Mouse (Mus musculus) hindbrain, embryonic 15.5 days (tissue): ENCODE measurements at regions not wholly inside any gene's neighbourhood (a gene's known extent, or its start where the extent isn't known, plus 50 kb on each side); places are given as distances from the start of the nearest gene placed in this dataset.

Experiments used
- ATAC-seq: fragments of 200-750 bp; cut with Nextera tagmentation; 2 replicates; pipeline ENCODE4 v1.8.0; 2017; ENCODE audit warnings: low read depth, moderate number of reproducible peaks, moderate TSS enrichment; ENCODE audit not compliant: low FRiP score
- H3K27ac ChIP-seq: fragments of 300-500 bp; sonication (generic); replicated peaks from 2 replicates; pipeline ENCODE4 v1.5.1; 2015; ENCODE audit warnings: mild to moderate bottlenecking, inconsistent platforms
- H3K27me3 ChIP-seq: fragments of 300-500 bp; sonication (generic); 2 replicates; pipeline ENCODE4 v1.6.1; 2015; ENCODE audit warnings: control low read depth, inconsistent platforms
- H3K36me3 ChIP-seq: fragments of 300-500 bp; sonication (generic); 2 replicates; pipeline ENCODE4 v1.6.1; 2015; ENCODE audit warnings: control low read depth, inconsistent platforms
- H3K4me1 ChIP-seq: fragments of 300-500 bp; sonication (generic); replicated peaks from 2 replicates; pipeline ENCODE4 v1.6.1; 2015; ENCODE audit warnings: control low read depth, inconsistent platforms
- H3K4me2 ChIP-seq: fragments of 300-500 bp; sonication (generic); 2 replicates; pipeline ENCODE4 v1.6.1; 2015; ENCODE audit warnings: moderate library complexity, mild to moderate bottlenecking, inconsistent platforms
- H3K4me3 ChIP-seq: fragments of 300-500 bp; sonication (generic); 2 replicates; pipeline ENCODE4 v1.5.1; 2015; ENCODE audit warnings: mild to moderate bottlenecking, inconsistent platforms
- H3K9ac ChIP-seq: fragments of 300-500 bp; sonication (generic); 2 replicates; pipeline ENCODE4 v1.6.1; 2015; ENCODE audit warnings: inconsistent platforms
- H3K9me3 ChIP-seq: fragments of 300-500 bp; sonication (generic); 2 replicates; pipeline ENCODE4 v1.6.1; 2016; ENCODE audit warnings: control low read depth, inconsistent platforms
- WGBS: fragments of 180-500 bp; shearing (Covaris S2); methylation state at CpG from one replicate; pipeline ENCODE4 v1.1.7; 2015; 5-methylcytosine and 5-hydroxymethylcytosine counted together

GRCm38 (mm10) chr16:86138171-86138570 is 236.5 kb upstream of the Adamts5 start:
- H3K36me3 ChIP-seq: no peaks in the 10 kb centered on the region
- H3K27ac ChIP-seq: no peak overlapping the region
- no peaks in the 10 kb centered on the region for H3K9me3 ChIP-seq
- no peak overlapping the region for H3K4me2 ChIP-seq
- no peak overlapping the region for H3K4me3 ChIP-seq
- no peaks in the 10 kb centered on the region for H3K27me3 ChIP-seq
- H3K9ac ChIP-seq: no peak overlapping the region
- no peak for ATAC-seq
- WGBS: 71% methylated on average over 3 of the region's 3 CpGs
- no peaks in the 10 kb centered on the region for H3K4me1 ChIP-seq

- no peaks in the 10 kb centered on the region for H3K9me3 ChIP-seq
- no peak for ATAC-seq
These were observed 234.5 kb upstream of the Adamts5 start for GRCm38 (mm10) chr16:86136169-86136568.

GRCm38 (mm10) chr16:86127391-86127790 is 225.8 kb upstream of the Adamts5 start:
- ATAC-seq: no peak
- H3K9me3 ChIP-seq: no peaks in the 10 kb centered on the region
- H3K9ac ChIP-seq: no peak overlapping the region
- no peak overlapping the region for H3K4me2 ChIP-seq
- H3K27ac ChIP-seq: no peak overlapping the region
- WGBS: 91% methylated on average over 4 of the region's 4 CpGs
- H3K36me3 ChIP-seq: no peaks in the 10 kb centered on the region
- no peaks in the 10 kb centered on the region for H3K4me1 ChIP-seq
- no peak overlapping the region for H3K4me3 ChIP-seq
- no peaks in the 10 kb centered on the region for H3K27me3 ChIP-seq

More at GRCm38 (mm10) chr16:86136169-86136568, 234.5 kb upstream of the Adamts5 start:
- Histone ChIP-seq H3K9ac (no peak overlapping the region), H3K27ac (no peak overlapping the region), H3K36me3 (no peaks in the 10 kb centered on the region), H3K4me2 (no peak overlapping the region), H3K4me1 (no peaks in the 10 kb centered on the region), H3K4me3 (no peak overlapping the region), H3K27me3 (no peaks in the 10 kb centered on the region)
- WGBS: 32% methylated on average over 3 of the region's 3 CpGs

GRCm38 (mm10) chr16:86124182-86124581 is 222.6 kb upstream of the Adamts5 start:
- Histone ChIP-seq H3K9ac (no peak overlapping the region), H3K27me3 (no peaks in the 10 kb centered on the region), H3K27ac (no peak overlapping the region), H3K4me3 (no peak overlapping the region), H3K9me3 (no peaks in the 10 kb centered on the region), H3K4me1 (no peaks in the 10 kb centered on the region), H3K36me3 (no peaks in the 10 kb centered on the region), H3K4me2 (no peak overlapping the region)
- 83% methylated on average over 1 of the region's 1 CpGs for WGBS
- ATAC-seq: no peak

- Histone ChIP-seq H3K9me3 (no peaks in the 10 kb centered on the region), H3K4me1 (no peaks in the 10 kb centered on the region), H3K4me3 (no peak overlapping the region), H3K9ac (no peak overlapping the region), H3K4me2 (no peak overlapping the region), H3K27me3 (no peaks in the 10 kb centered on the region), H3K27ac (no peak overlapping the region), H3K36me3 (no peaks in the 10 kb centered on the region)
- 69% methylated on average over 1 of the region's 1 CpGs for WGBS
- no peak for ATAC-seq
These were observed 221.3 kb upstream of the Adamts5 start for GRCm38 (mm10) chr16:86122936-86123335.

GRCm38 (mm10) chr16:86117959-86118358 is 216.3 kb upstream of the Adamts5 start:
- no peak overlapping the region for H3K27ac ChIP-seq
- no peaks in the 10 kb centered on the region for H3K27me3 ChIP-seq
- H3K9me3 ChIP-seq: no peaks in the 10 kb centered on the region
- H3K4me2 ChIP-seq: no peak overlapping the region
- no peak for ATAC-seq
- no peaks in the 10 kb centered on the region for H3K4me1 ChIP-seq
- H3K4me3 ChIP-seq: no peak overlapping the region
- H3K36me3 ChIP-seq: no peaks in the 10 kb centered on the region
- H3K9ac ChIP-seq: no peak overlapping the region

GRCm38 (mm10) chr16:86115587-86116376 is 214.2 kb upstream of the Adamts5 start:
- Histone ChIP-seq H3K27me3 (no peaks in the 10 kb centered on the region), H3K4me3 (no peak overlapping the region), H3K9ac (no peak overlapping the region), H3K4me1 (no peaks in the 10 kb centered on the region), H3K9me3 (no peaks in the 10 kb centered on the region), H3K36me3 (no peaks in the 10 kb centered on the region), H3K27ac (no peak overlapping the region), H3K4me2 (no peak overlapping the region)
- 78% methylated on average over 2 of the region's 2 CpGs for WGBS
- no peak for ATAC-seq

GRCm38 (mm10) chr16:86094461-86094860 is 192.8 kb upstream of the Adamts5 start:
- no peaks in the 10 kb centered on the region for H3K27me3 ChIP-seq
- no peak for ATAC-seq
- no peak overlapping the region for H3K9ac ChIP-seq
- H3K36me3 ChIP-seq: no peaks in the 10 kb centered on the region
- no peak overlapping the region for H3K4me3 ChIP-seq
- no peaks in the 10 kb centered on the region for H3K9me3 ChIP-seq
- H3K27ac ChIP-seq: no peak overlapping the region
- no peak overlapping the region for H3K4me2 ChIP-seq
- no peaks in the 10 kb centered on the region for H3K4me1 ChIP-seq
- 79% methylated on average over 2 of the region's 2 CpGs for WGBS

- Histone ChIP-seq H3K4me2 (no peak overlapping the region), H3K4me3 (no peak overlapping the region), H3K4me1 (no peaks in the 10 kb centered on the region), H3K27me3 (no peaks in the 10 kb centered on the region), H3K9me3 (no peaks in the 10 kb centered on the region), H3K9ac (no peak overlapping the region), H3K27ac (no peak overlapping the region), H3K36me3 (no peaks in the 10 kb centered on the region)
- WGBS: 93% methylated on average over 6 of the region's 6 CpGs
- ATAC-seq: no peak
These were observed 188.5 kb upstream of the Adamts5 start for GRCm38 (mm10) chr16:86090175-86090574.

GRCm38 (mm10) chr16:86087421-86087820 is 185.8 kb upstream of the Adamts5 start:
- Histone ChIP-seq H3K4me3 (no peak overlapping the region), H3K4me1 (no peaks in the 10 kb centered on the region), H3K36me3 (no peaks in the 10 kb centered on the region), H3K27me3 (no peaks in the 10 kb centered on the region), H3K9me3 (no peaks in the 10 kb centered on the region), H3K9ac (no peak overlapping the region), H3K4me2 (no peak overlapping the region), H3K27ac (no peak overlapping the region)
- ATAC-seq: no peak
- WGBS: 89% methylated on average over 3 of the region's 3 CpGs

GRCm38 (mm10) chr16:86067628-86068364 is 166.2 kb upstream of the Adamts5 start:
- H3K27me3 ChIP-seq: no peaks in the 10 kb centered on the region
- 42% methylated on average over 3 of the region's 3 CpGs for WGBS
- no peaks in the 10 kb centered on the region for H3K9me3 ChIP-seq
- H3K27ac ChIP-seq: no peak overlapping the region; the same call in 1 of the 2 replicates
- no peak overlapping the region for H3K9ac ChIP-seq
- H3K4me1 ChIP-seq: no peaks in the 10 kb centered on the region
- H3K4me2 ChIP-seq: no peak overlapping the region
- H3K4me3 ChIP-seq: no peak overlapping the region
- ATAC-seq: 0 out of 2 replicates have a peak, but pooled peaks have one; percentile 11
- H3K36me3 ChIP-seq: no peaks in the 10 kb centered on the region

GRCm38 (mm10) chr16:86060087-86060486 is 158.5 kb upstream of the Adamts5 start:
- Histone ChIP-seq H3K36me3 (no peaks in the 10 kb centered on the region), H3K9ac (no peak overlapping the region), H3K27me3 (no peaks in the 10 kb centered on the region), H3K27ac (no peak overlapping the region), H3K9me3 (no peaks in the 10 kb centered on the region), H3K4me2 (no peak overlapping the region), H3K4me3 (no peak overlapping the region), H3K4me1 (no peaks in the 10 kb centered on the region)
- WGBS: 80% methylated on average over 5 of the region's 5 CpGs
- ATAC-seq: no peak
